ENCODE assay signal across 8 mouse cellular contexts in the genomic region with DNA sequence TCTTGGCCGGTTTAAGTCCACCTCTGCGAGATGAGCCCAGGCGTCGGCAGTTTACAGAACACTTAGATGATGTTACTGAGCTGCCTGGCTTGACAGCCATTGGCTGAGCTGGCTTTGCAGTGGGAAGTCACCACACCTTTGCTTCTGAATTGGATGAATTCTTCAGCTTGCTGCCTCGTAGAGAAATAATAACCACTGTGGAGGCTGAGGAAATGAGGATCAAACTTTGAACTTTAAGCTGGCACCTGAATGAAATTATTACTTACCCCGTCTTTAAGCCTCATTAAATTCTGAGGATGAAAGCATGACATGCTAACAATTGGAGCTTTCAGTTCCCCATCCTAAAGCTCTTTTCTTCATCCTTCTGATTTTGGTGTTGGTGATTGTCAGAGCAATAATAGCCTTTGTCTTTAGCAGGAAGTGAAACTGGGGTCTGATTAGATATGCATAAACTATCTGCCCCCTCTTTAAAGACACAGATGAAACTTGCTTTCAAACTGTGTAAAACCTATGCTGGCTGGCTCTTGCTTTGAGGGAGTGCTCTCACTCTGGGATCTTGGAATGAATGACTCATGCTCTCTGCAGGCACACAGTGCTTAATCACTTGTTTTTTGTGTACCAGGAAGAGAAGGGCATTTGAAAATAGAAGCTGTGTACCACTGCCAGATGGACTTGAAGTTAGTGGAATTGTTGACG. TPM values are rescaled to one million over a fixed set of nuclear protein-coding genes. Genes with fewer than 3 reads are reported as not detected.
DNase-seq lines count a peak whose midpoint lies in the region; ATAC-seq and TF ChIP-seq lines count a peak whose summit lies in the region.

No protein-coding gene starts in this region.

- no peaks in the 10 kb centered on the region for H3K79me2 ChIP-seq in heart, adult 2 months (replicated peaks; ENCODE audit: control insufficient read depth, insufficient read depth, low read length)

- no peak for TF ChIP-seq CTCF in heart, adult 2 months (IDR thresholded peaks at IDR 0.05)

- peaks cover 7% of the 10 kb centered on the region for H3K36me3 ChIP-seq in heart, adult 2 months (ENCODE audit: control insufficient read depth, insufficient read depth, low read length)
- H3K36me3 ChIP-seq in hindbrain, embryonic 12.5 days = no peaks in the 10 kb centered on the region

- no peak overlapping the region for H3K4me2 ChIP-seq in hindbrain, embryonic 12.5 days (replicated peaks)

- no peak for ATAC-seq in hindbrain, embryonic 12.5 days (ENCODE audit: low FRiP score)

- WGBS in heart, adult 2 months = 39% methylated on average over 7 of the region's 7 CpGs
- 61% methylated on average over 7 of the region's 7 CpGs for WGBS in hindbrain, embryonic 12.5 days

- peak overlapping the region; percentile 77 for H3K27ac ChIP-seq in heart, adult 2 months
- no peak overlapping the region for H3K27ac ChIP-seq in hindbrain, embryonic 12.5 days

- intact Hi-C loops in heart, adult 2 months (cut with DNase I) = loop anchor here (5.0 kb wide), 1 partner anchor 50 kb away; no protein-coding TSS in a partner anchor
- intact Hi-C loops in left cerebral cortex, postnatal 14 days (cut with DNase I) = no loop called here

- no peak for TF ChIP-seq POLR2A in heart, adult 2 months (IDR thresholded peaks at IDR 0.05; ENCODE audit: insufficient read depth, low read depth, low read length)

- 0 out of 2 replicates have a peak, but pooled peaks have one; percentile 28 for TF ChIP-seq EP300 in heart, adult 2 months (IDR thresholded peaks at IDR 0.05; ENCODE audit: insufficient read depth, low read depth, low read length)

- no peak overlapping the region; the same call in 1 of the 2 replicates for H3K4me3 ChIP-seq in heart, adult 2 months
- no peak overlapping the region for H3K4me3 ChIP-seq in hindbrain, embryonic 12.5 days

- DNase-seq in gastrocnemius, postnatal 25 days = peak; percentile 11
- no peak for DNase-seq in gastrocnemius, postnatal 4 days (ENCODE audit: low spot score in 2 of 2)
- peak; percentile 91 for DNase-seq in A20 (ENCODE audit: low read depth, low spot score)
- peak; percentile 96 for DNase-seq in brain, adult 2 months (ENCODE audit: low read depth, low spot score)
- peak in 1 of 2 experiments; percentile 48 for DNase-seq in heart, adult 2 months
- peak; percentile 19 to 34 for DNase-seq in left cerebral cortex, postnatal 14 days (ENCODE audit: low spot score in 2 of 2)
- DNase-seq in urinary bladder, postnatal 10 days (ENCODE audit: low spot score) = no peak

- H3K4me1 ChIP-seq in heart, adult 2 months (ENCODE audit: control insufficient read depth, insufficient read depth, low read length) = peaks cover 14% of the 10 kb centered on the region
- H3K4me1 ChIP-seq in hindbrain, embryonic 12.5 days = 0 out of 2 replicates have a peak, but pooled peaks cover 7% of the 10 kb centered on the region

- no peaks in the 10 kb centered on the region for H3K27me3 ChIP-seq in heart, adult 2 months (ENCODE audit: control insufficient read depth, insufficient read depth, low read length)
- no peaks in the 10 kb centered on the region for H3K27me3 ChIP-seq in hindbrain, embryonic 12.5 days

- no peaks in the 10 kb centered on the region for H3K9me3 ChIP-seq in hindbrain, embryonic 12.5 days (replicated peaks)

- H3K9ac ChIP-seq in heart, adult 2 months (ENCODE audit: low read depth, low read length) = peak overlapping the region; percentile 30; the same call in 1 of the 2 replicates
- H3K9ac ChIP-seq in hindbrain, embryonic 12.5 days = no peak overlapping the region

RNA-seq across cellular contexts. Expression of a gene that starts 11.3 kb away (rescaled TPM):
- total RNA-seq in gastrocnemius, postnatal 25 days (2021) = 1 to 10 TPM; 2.3 to 4.1 TPM
- 1 to 10 TPM; 9.1 to 9.2 TPM for total RNA-seq in gastrocnemius, postnatal 4 days (2021)
- total RNA-seq in heart, adult 2 months (2021) = 1 to 10 TPM; 4.1 to 4.5 TPM
- 1.5 and 4.0 TPM in 2 replicates for polyA plus RNA-seq in heart, adult 2 months (2012; rRNA removed)
- 100 to 1,000 TPM; 143 to 171 TPM for total RNA-seq in left cerebral cortex, postnatal 14 days (2021)
- polyA plus RNA-seq in hindbrain, embryonic 12.5 days (2016; fragmentation: Nextera tagmentation; extraction: Ambion mirVana) = 140 and 158 TPM in 2 replicates

Comparison
In these comparisons a context has a peak if more than half of its experiments do, and no peak if none do; other contexts are left out.
1. DNase-seq: peak in gastrocnemius, postnatal 25 days (single experiment), A20 (single experiment), brain, adult 2 months (single experiment) and left cerebral cortex, postnatal 14 days (2 of 2); none in gastrocnemius, postnatal 4 days (0 of 2) and urinary bladder, postnatal 10 days (single experiment).
2. RNA of a gene that starts 11.3 kb away (total RNA-seq): 143 to 171 TPM in left cerebral cortex, postnatal 14 days; 9.1 to 9.2 TPM in gastrocnemius, postnatal 4 days, 4.1 to 4.5 TPM in heart, adult 2 months and 2.3 to 4.1 TPM in gastrocnemius, postnatal 25 days; every median in the first group is over 10 times any median in the second.